Mouse (Mus musculus): Measurements from ENCODE around the gene Cblb. TPM values are rescaled to one million over a fixed set of nuclear protein-coding genes. Genes with fewer than 3 reads are reported as not detected.
A peak's percentile ranks its signal among the peaks of the same experiment; 100 is the strongest.

The Cblb gene
- total and polyA plus RNA-seq, 2 experiments from 2014 or later: 3.4 to 10.4 TPM

DNA sequence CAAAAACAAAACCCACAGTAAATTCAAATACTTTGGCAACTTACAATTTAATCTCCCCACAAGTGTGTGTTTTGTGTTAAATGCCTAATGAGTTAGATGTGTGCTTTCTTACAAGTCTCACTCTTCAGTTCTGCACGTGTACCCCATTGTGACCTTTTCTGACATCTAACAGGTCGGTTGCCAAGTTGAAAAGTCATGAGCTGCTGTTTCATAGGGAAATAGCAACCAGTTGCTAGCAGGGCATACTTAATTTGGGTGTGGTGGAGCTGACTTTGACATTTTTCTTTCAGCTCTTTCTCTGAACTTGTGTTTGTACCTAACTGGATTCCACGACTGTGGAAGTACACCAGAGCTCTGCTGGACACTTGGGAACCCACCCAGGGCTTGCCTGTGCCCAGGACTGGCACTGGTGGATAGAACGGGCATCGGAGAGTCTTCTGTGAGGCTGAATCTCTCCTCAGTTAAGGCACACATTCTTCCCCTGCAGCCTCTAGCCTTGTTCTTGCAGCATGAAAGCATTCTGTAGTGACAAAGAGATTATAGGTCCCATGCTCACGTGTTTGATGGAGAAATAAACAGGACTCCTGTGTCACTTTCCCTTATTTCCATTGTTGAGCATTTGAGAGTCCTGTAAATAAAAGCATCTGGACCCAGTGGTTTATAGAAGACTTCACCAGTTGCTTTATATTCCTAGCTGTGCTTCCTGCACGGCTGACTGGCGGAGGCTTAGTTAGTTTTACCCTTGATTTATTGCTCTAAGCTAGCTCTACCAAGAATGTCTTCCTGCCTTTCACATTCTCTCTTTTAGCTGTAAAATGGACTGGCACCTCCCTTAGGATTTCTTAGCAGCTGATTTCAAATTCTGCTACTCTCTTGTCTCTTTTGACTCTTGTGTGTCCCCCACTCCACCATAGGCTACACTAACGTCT, 62.6 kb downstream of the Cblb start:
- 43% methylated on average over 9 of the region's 9 CpGs for WGBS

DNA sequence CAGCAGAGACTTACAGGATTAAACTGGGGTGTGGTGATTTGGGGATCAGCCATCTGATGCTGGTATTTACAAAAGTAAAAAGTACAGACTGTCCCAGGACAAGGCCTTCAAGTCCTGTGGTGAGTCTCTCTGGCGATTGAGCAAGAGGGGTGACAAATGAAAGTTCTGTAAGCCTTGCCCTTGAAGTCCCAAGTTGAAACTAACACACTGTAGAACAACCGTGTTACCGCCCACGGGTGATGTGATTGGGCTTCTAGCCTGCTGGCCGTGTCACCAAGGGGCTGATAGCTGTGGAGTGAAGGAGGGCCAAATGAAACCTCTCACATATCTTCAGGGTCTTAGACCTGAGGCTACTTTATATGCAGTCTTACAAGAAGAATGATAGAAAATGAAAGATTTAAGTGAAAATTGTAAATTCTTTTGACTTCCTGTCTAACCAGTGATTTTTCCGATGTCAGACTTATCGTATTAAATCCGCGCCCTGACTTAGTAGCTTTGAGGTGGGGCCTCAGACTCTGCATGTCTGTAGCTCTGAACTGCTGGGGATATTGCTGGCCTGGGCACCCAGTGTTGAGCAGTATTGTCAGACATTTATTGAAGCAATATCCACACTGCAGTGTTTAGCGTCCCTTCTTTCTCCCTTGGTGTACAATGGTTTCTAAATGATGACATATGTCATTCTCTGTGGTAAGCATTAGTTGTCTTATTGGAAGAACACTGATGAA, 63.9 kb downstream of the Cblb start:
- Histone ChIP-seq H3K9ac (replicated peaks; ENCODE audit: low read depth, low read length) (no peak overlapping the region), H3K4me1 (ENCODE audit: control insufficient read depth, insufficient read depth) (peaks cover 50% of the 10 kb centered on the region), H3K27ac (ENCODE audit: low read depth) (peak overlapping the region; percentile 74), H3K4me2 (ENCODE audit: low read depth, low read length) (no peak overlapping the region), H3K9me3 (replicated peaks; ENCODE audit: control insufficient read depth, low read length) (no peaks in the 10 kb centered on the region), H3K27me3 (ENCODE audit: control insufficient read depth, insufficient read depth, low read length) (no peaks in the 10 kb centered on the region), H3K4me3 (ENCODE audit: low read depth, low read length) (no peak overlapping the region), H3K36me3 (replicated peaks; ENCODE audit: control insufficient read depth, insufficient read depth, low read length) (no peaks in the 10 kb centered on the region)
- DNase-seq (ENCODE audit: low spot score) (peak; percentile 72), ATAC-seq (ENCODE audit: insufficient read depth, low read depth) (peak; percentile 73)
- TF ChIP-seq EP300 (IDR thresholded peaks at IDR 0.05; ENCODE audit: low read depth): no peak
- 50% methylated on average over 10 of the region's 10 CpGs for WGBS

More for the DNA sequence above, 62.6 kb downstream of the Cblb start:
- no peak for ATAC-seq (ENCODE audit: insufficient read depth, low read depth)
- no peak overlapping the region for H3K9ac ChIP-seq (replicated peaks; ENCODE audit: low read depth, low read length)
- no peaks in the 10 kb centered on the region for H3K36me3 ChIP-seq (replicated peaks; ENCODE audit: control insufficient read depth, insufficient read depth, low read length)
- H3K27me3 ChIP-seq (ENCODE audit: control insufficient read depth, insufficient read depth, low read length): no peaks in the 10 kb centered on the region
- H3K4me2 ChIP-seq (ENCODE audit: low read depth, low read length): peak overlapping the region; percentile 1; the same call in 1 of the 2 replicates
- H3K4me1 ChIP-seq (ENCODE audit: control insufficient read depth, insufficient read depth): peaks cover 43% of the 10 kb centered on the region
- peak overlapping the region; percentile 74 for H3K27ac ChIP-seq (ENCODE audit: low read depth)
- H3K4me3 ChIP-seq (ENCODE audit: low read depth, low read length): no peak overlapping the region
- no peaks in the 10 kb centered on the region for H3K9me3 ChIP-seq (replicated peaks; ENCODE audit: control insufficient read depth, low read length)
- TF ChIP-seq CTCF (IDR thresholded peaks at IDR 0.05; ENCODE audit: low read depth): no peak
- no peak for TF ChIP-seq EP300 (IDR thresholded peaks at IDR 0.05; ENCODE audit: low read depth)
- no peak for DNase-seq (ENCODE audit: low spot score)

DNA sequence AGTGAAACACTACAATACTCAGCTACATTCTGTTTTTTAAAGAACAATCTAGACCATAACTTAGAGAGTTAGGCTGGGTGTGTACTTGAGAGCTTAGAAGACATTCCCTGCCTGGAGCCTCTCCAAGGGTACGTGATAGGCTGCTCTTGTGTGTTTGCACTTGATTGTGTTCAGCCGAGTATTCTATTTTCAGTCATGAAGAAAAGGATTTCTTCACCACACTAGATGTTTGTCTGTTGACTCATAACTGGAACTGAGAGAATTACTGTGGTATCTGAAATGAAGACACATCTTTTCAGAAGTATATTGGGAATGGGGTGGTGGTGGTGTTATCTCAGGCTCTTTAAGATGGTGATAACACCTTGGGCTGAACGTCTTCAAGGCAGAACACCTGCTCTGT, 64.6 kb downstream of the Cblb start:
- no peak for TF ChIP-seq CTCF (IDR thresholded peaks at IDR 0.05; ENCODE audit: low read depth)
- TF ChIP-seq EP300 (IDR thresholded peaks at IDR 0.05; ENCODE audit: low read depth): no peak
- Histone ChIP-seq H3K27me3 (ENCODE audit: control insufficient read depth, insufficient read depth, low read length) (no peaks in the 10 kb centered on the region), H3K9me3 (replicated peaks; ENCODE audit: control insufficient read depth, low read length) (no peaks in the 10 kb centered on the region), H3K4me3 (ENCODE audit: low read depth, low read length) (no peak overlapping the region), H3K9ac (replicated peaks; ENCODE audit: low read depth, low read length) (no peak overlapping the region), H3K27ac (ENCODE audit: low read depth) (peak overlapping the region; percentile 74), H3K4me2 (ENCODE audit: low read depth, low read length) (no peak overlapping the region), H3K36me3 (replicated peaks; ENCODE audit: control insufficient read depth, insufficient read depth, low read length) (no peaks in the 10 kb centered on the region), H3K4me1 (ENCODE audit: control insufficient read depth, insufficient read depth) (peaks cover 56% of the 10 kb centered on the region)
- DNase-seq (ENCODE audit: low spot score) (peak; percentile 63), ATAC-seq (ENCODE audit: insufficient read depth, low read depth) (peak; percentile 54; the same call in 1 of the 2 replicates)
- 15% methylated on average over 3 of the region's 3 CpGs for WGBS

DNA sequence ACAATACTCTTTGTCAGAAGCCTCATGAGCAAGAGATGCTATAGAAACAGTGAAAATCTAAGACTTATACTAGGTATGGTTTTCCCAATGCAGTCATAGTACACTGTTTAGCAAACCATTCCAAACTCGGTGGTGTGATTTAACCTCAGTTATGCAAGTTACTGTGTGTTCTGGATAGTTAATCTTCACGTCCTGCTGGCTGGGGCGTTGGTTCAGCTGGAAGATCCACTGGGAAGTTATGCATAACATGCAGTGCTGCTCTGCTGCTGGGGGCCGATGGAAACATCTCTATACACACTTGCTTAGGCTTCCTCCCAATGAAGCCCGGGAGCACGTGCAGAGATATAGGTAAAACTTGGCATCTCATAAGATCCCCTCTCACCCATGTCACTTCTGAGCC, 69.4 kb downstream of the Cblb start:
- Histone ChIP-seq H3K36me3 (replicated peaks; ENCODE audit: control insufficient read depth, insufficient read depth, low read length) (no peaks in the 10 kb centered on the region), H3K4me2 (ENCODE audit: low read depth, low read length) (no peak overlapping the region), H3K4me3 (ENCODE audit: low read depth, low read length) (no peak overlapping the region), H3K9ac (replicated peaks; ENCODE audit: low read depth, low read length) (no peak overlapping the region), H3K27me3 (ENCODE audit: control insufficient read depth, insufficient read depth, low read length) (no peaks in the 10 kb centered on the region), H3K4me1 (ENCODE audit: control insufficient read depth, insufficient read depth) (peaks cover 32% of the 10 kb centered on the region), H3K9me3 (replicated peaks; ENCODE audit: control insufficient read depth, low read length) (no peaks in the 10 kb centered on the region), H3K27ac (ENCODE audit: low read depth) (0 out of 2 replicates have a peak overlapping the region, but pooled peaks have one; percentile 7)
- 52% methylated on average over 6 of the region's 6 CpGs for WGBS
- DNase-seq (ENCODE audit: low spot score) (no peak), ATAC-seq (ENCODE audit: insufficient read depth, low read depth) (no peak)
- TF ChIP-seq EP300 (IDR thresholded peaks at IDR 0.05; ENCODE audit: low read depth) (no peak), CTCF (IDR thresholded peaks at IDR 0.05; ENCODE audit: low read depth) (no peak)

DNA sequence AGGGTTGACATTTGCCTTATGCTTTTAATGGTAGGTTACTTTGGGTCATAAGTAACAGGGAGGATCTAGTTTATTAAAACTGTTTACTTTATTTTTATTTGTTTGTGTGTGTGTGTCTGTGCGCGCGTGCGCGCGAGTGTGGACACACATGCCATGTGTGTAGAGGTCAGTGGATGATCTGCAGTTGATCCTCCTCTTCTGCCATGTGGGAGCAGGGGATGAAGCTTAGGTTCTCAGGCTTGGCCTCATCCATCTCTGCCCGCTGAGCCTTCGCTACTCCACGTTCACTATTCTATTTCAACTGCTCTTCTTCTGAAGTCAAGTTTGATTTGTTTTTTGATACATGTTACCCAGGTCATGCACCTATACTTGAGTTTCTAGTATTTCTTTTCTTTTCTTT, 73.6 kb downstream of the Cblb start:
- Histone ChIP-seq H3K27ac (ENCODE audit: low read depth) (no peak overlapping the region), H3K4me3 (ENCODE audit: low read depth, low read length) (no peak overlapping the region), H3K4me1 (ENCODE audit: control insufficient read depth, insufficient read depth) (peaks cover 11% of the 10 kb centered on the region; the same call in 1 of the 2 replicates), H3K27me3 (ENCODE audit: control insufficient read depth, insufficient read depth, low read length) (no peaks in the 10 kb centered on the region), H3K9ac (replicated peaks; ENCODE audit: low read depth, low read length) (no peak overlapping the region), H3K4me2 (ENCODE audit: low read depth, low read length) (no peak overlapping the region), H3K36me3 (replicated peaks; ENCODE audit: control insufficient read depth, insufficient read depth, low read length) (no peaks in the 10 kb centered on the region), H3K9me3 (replicated peaks; ENCODE audit: control insufficient read depth, low read length) (no peaks in the 10 kb centered on the region)
- ATAC-seq (ENCODE audit: insufficient read depth, low read depth) (no peak), DNase-seq (ENCODE audit: low spot score) (no peak)
- TF ChIP-seq CTCF (IDR thresholded peaks at IDR 0.05; ENCODE audit: low read depth): no peak
- no peak for TF ChIP-seq EP300 (IDR thresholded peaks at IDR 0.05; ENCODE audit: low read depth)
- 98% methylated on average over 9 of the region's 9 CpGs for WGBS
